Mouse (Mus musculus): ENCODE measurements around the gene Slc22a22. TPM values are rescaled to one million over a fixed set of nuclear protein-coding genes. Genes with fewer than 3 reads are reported as not detected.

Slc22a22 gene
- polyA plus RNA-seq, 1 experiment: not detected

DNA sequence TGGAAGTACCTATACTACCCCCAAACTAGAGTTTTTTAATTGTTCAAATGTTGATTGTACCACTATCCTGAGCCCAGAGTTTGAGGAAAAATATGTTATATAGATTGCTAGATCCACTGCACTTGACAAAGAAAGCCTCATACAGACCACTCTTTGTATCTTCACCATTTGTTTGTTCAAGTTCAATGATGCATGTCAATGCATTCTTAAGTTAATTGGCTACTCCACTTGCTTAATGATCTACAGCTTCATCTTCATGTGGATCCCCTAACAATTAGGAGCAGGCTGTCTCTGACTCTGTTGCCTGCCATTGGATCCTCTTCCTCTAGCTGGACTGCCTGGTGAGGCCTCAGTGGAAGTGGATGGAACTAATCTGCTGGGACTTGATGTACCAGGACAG lies 24.1 kb upstream of the Slc22a22 start:
- H3K4me3 ChIP-seq (replicated peaks; ENCODE audit: control insufficient read depth, low read depth, low read length): no peak overlapping the region
- no peaks in the 10 kb centered on the region for H3K4me1 ChIP-seq (ENCODE audit: control insufficient read depth, insufficient read depth, low read length)
- no peak overlapping the region for H3K27ac ChIP-seq (ENCODE audit: control insufficient read depth, insufficient read depth, low read depth, low read length, poor library complexity)
- TF ChIP-seq POLR2A (IDR thresholded peaks at IDR 0.05; ENCODE audit: borderline replicate concordance, control insufficient read depth, low read depth, low read length) (no peak), CTCF (IDR thresholded peaks at IDR 0.05; ENCODE audit: control insufficient read depth, insufficient read depth, low read length) (no peak)

DNA sequence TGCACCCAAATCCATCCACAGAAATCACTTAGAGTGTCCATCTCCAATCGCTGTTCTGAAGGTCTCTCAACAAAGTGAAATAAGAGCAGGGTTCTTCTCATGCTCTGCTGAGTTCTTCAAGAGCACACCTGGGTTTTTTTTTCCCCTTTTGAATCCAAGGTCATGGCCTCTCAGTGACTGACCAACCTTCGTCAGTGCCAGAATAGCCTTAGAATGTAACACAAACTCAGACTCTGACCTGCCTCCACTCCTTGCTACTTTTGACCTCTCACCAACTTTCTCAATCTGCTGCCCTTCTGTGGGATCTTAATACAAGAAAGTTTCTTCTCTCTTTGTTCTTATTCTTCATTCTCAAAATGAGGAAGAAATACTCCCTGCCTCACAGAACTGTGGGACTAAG lies 18.7 kb upstream of the Slc22a22 start:
- Histone ChIP-seq H3K4me3 (replicated peaks; ENCODE audit: control insufficient read depth, low read depth, low read length) (no peak overlapping the region), H3K4me1 (ENCODE audit: control insufficient read depth, insufficient read depth, low read length) (no peaks in the 10 kb centered on the region), H3K27ac (ENCODE audit: control insufficient read depth, insufficient read depth, low read depth, low read length, poor library complexity) (no peak overlapping the region)
- WGBS: 81% methylated on average over 2 of the region's 2 CpGs
- no peak for TF ChIP-seq POLR2A (IDR thresholded peaks at IDR 0.05; ENCODE audit: borderline replicate concordance, control insufficient read depth, low read depth, low read length)
- no peak for TF ChIP-seq CTCF (IDR thresholded peaks at IDR 0.05; ENCODE audit: control insufficient read depth, insufficient read depth, low read length)

DNA sequence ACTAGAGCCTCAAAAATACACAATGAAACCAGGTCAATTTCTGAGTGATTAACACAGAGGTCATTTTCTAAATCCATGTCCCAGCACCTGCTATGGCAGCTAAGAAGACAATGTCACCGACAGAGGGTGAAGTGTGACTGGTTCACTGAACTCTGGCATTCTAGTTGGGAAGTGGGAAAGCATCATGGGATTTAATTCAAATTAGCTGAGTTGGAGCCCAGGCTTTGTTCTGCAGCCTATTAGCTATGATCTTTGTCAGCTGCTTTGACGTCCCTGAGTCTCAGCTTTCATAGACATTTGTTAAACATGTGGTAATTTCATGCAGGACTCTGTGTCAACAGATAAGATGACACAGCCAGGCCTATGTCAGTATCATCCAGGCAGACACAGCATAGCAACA lies 5.1 kb upstream of the Slc22a22 start:
- TF ChIP-seq CTCF (IDR thresholded peaks at IDR 0.05; ENCODE audit: control insufficient read depth, insufficient read depth, low read length) (no peak), POLR2A (IDR thresholded peaks at IDR 0.05; ENCODE audit: borderline replicate concordance, control insufficient read depth, low read depth, low read length) (no peak)
- H3K4me3 ChIP-seq (replicated peaks; ENCODE audit: control insufficient read depth, low read depth, low read length): no peak overlapping the region
- WGBS: 69% methylated on average over 2 of the region's 2 CpGs
- H3K4me1 ChIP-seq (ENCODE audit: control insufficient read depth, insufficient read depth, low read length): no peaks in the 10 kb centered on the region
- no peak overlapping the region for H3K27ac ChIP-seq (ENCODE audit: control insufficient read depth, insufficient read depth, low read depth, low read length, poor library complexity)

DNA sequence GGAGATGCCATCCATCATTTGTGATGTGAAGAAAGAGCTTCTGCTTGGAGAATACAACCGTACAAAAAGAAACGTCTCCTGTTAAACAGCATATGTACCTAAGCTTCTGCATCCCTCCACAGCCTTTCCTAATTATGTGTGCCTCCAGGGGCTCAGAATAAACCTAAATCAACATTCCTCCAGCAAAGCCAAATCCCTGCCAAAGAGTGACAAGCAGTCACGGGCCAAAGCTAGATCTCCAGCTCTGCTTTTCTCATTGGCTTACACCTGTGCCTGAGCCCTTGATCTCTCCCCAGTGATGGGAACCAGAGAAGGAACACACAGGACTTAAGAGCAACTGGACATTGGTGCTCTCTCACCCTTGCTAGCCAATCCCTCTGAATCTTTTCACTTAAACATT lies 5.8 kb downstream of the Slc22a22 start:
- WGBS: 72% methylated on average over 3 of the region's 3 CpGs
- Histone ChIP-seq H3K4me1 (ENCODE audit: control insufficient read depth, insufficient read depth, low read length) (no peaks in the 10 kb centered on the region), H3K4me3 (replicated peaks; ENCODE audit: control insufficient read depth, low read depth, low read length) (no peak overlapping the region), H3K27ac (ENCODE audit: control insufficient read depth, insufficient read depth, low read depth, low read length, poor library complexity) (no peak overlapping the region)
- TF ChIP-seq CTCF (IDR thresholded peaks at IDR 0.05; ENCODE audit: control insufficient read depth, insufficient read depth, low read length): no peak
- no peak for TF ChIP-seq POLR2A (IDR thresholded peaks at IDR 0.05; ENCODE audit: borderline replicate concordance, control insufficient read depth, low read depth, low read length)

DNA sequence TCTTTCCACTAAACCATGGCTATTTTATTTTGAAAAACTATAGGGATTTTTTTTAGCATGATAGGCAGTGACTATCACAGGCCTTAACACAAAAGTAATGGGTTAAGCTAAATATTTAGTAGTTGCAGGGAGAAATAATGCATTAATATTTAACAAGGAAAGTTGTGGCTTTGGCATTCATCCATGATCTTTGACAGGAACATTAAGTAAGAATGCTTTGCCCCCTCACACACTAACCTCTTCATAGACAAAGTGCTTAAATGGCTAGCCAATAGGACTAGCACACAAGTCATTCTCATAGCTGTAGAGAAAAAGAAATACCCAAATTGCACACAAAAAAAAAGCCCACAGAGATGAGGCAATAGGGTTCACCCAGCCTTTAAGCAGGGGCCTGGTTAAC lies 11.4 kb downstream of the Slc22a22 start:
- no peak overlapping the region for H3K4me3 ChIP-seq (replicated peaks; ENCODE audit: control insufficient read depth, low read depth, low read length)
- H3K27ac ChIP-seq (ENCODE audit: control insufficient read depth, insufficient read depth, low read depth, low read length, poor library complexity): no peak overlapping the region
- no peak for TF ChIP-seq CTCF (IDR thresholded peaks at IDR 0.05; ENCODE audit: control insufficient read depth, insufficient read depth, low read length)
- no peak for TF ChIP-seq POLR2A (IDR thresholded peaks at IDR 0.05; ENCODE audit: borderline replicate concordance, control insufficient read depth, low read depth, low read length)
- H3K4me1 ChIP-seq (ENCODE audit: control insufficient read depth, insufficient read depth, low read length): no peaks in the 10 kb centered on the region

DNA sequence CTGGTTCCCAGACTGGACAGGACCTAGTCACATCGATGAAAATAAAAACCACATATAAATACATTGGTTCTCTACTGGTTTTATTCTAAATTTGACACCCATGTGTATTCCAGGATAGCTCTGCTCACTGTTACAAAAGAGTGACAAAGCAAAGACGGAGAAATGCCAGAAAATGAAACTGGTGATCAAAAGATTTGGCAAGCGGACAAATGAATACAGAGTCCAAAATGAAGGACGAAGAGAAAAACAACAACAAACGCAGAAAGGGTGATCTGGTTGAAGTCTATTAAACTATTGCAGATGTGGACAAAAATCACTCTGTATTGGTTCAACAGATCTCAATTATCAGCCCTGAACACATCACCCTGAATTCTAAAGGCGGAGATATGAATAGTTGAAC lies 12.4 kb downstream of the Slc22a22 start:
- Histone ChIP-seq H3K4me3 (replicated peaks; ENCODE audit: control insufficient read depth, low read depth, low read length) (no peak overlapping the region), H3K27ac (ENCODE audit: control insufficient read depth, insufficient read depth, low read depth, low read length, poor library complexity) (no peak overlapping the region), H3K4me1 (ENCODE audit: control insufficient read depth, insufficient read depth, low read length) (no peaks in the 10 kb centered on the region)
- TF ChIP-seq POLR2A (IDR thresholded peaks at IDR 0.05; ENCODE audit: borderline replicate concordance, control insufficient read depth, low read depth, low read length) (no peak), CTCF (IDR thresholded peaks at IDR 0.05; ENCODE audit: control insufficient read depth, insufficient read depth, low read length) (no peak)
- WGBS: 77% methylated on average over 6 of the region's 6 CpGs

DNA sequence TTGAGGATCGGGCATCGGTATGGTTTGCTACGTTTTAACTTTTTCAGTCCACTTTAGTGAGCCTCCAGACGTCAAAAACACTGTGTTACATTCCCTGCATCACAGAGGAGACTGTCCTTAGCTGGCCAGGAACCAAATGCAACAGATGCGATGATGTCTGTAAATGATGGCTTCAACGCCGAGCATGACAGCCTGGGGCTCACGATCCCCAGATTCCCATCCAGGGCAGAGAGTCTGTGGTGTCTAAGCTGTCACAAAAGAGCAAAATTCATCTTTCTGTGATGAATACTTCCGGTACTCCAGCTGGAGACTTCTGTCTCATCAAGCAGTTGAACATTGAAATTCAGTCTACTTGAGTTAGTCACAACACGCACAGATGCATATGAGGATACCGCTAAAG lies 13.4 kb downstream of the Slc22a22 start:
- TF ChIP-seq CTCF (IDR thresholded peaks at IDR 0.05; ENCODE audit: control insufficient read depth, insufficient read depth, low read length) (no peak), POLR2A (IDR thresholded peaks at IDR 0.05; ENCODE audit: borderline replicate concordance, control insufficient read depth, low read depth, low read length) (no peak)
- 80% methylated on average over 11 of the region's 11 CpGs for WGBS
- no peak overlapping the region for H3K4me3 ChIP-seq (replicated peaks; ENCODE audit: control insufficient read depth, low read depth, low read length)
- no peaks in the 10 kb centered on the region for H3K4me1 ChIP-seq (ENCODE audit: control insufficient read depth, insufficient read depth, low read length)
- no peak overlapping the region for H3K27ac ChIP-seq (ENCODE audit: control insufficient read depth, insufficient read depth, low read depth, low read length, poor library complexity)

DNA sequence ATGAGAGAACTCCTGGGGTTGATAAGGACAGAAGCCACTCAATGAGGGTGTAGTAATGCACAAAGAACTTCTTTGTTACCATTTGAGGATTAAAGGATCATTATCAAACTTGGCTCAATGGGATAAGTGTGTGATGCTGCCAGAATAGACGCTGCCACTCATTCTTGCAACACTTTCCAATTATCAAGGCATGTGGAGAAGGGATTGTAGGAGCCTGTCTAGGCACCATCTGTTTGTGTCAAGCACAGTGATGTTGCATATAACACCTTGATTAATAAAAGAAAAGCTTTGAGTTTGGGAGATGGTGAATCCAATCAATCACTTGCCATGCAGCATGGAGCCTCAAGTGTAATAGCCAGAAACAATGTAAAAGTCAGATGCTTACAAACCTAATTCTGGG lies 16.1 kb downstream of the Slc22a22 start:
- TF ChIP-seq CTCF (IDR thresholded peaks at IDR 0.05; ENCODE audit: control insufficient read depth, insufficient read depth, low read length): no peak
- no peak for TF ChIP-seq POLR2A (IDR thresholded peaks at IDR 0.05; ENCODE audit: borderline replicate concordance, control insufficient read depth, low read depth, low read length)

DNA sequence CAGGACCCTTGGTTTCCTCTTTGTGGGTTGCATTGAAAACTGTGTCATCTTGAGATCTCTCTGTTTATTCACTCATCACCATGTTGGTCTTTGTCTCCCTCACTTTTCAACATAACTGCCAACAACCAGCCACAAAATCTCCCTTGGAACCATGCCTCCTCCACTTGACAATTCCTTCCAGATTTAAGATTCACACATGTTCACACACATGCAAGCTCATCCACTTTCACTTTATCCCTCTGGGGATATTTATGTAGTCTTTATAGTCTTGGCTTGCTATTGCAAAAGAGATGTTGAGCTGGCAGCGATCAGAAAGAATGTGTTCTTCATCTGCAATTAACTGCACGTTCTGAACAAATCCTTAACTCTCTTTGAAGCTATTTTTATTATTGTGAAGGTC lies 20.1 kb downstream of the Slc22a22 start:
- no peak overlapping the region for H3K27ac ChIP-seq (ENCODE audit: control insufficient read depth, insufficient read depth, low read depth, low read length, poor library complexity)
- no peak overlapping the region for H3K4me3 ChIP-seq (replicated peaks; ENCODE audit: control insufficient read depth, low read depth, low read length)
- H3K4me1 ChIP-seq (ENCODE audit: control insufficient read depth, insufficient read depth, low read length): no peaks in the 10 kb centered on the region
- no peak for TF ChIP-seq CTCF (IDR thresholded peaks at IDR 0.05; ENCODE audit: control insufficient read depth, insufficient read depth, low read length)
- TF ChIP-seq POLR2A (IDR thresholded peaks at IDR 0.05; ENCODE audit: borderline replicate concordance, control insufficient read depth, low read depth, low read length): no peak
- WGBS: 59% methylated on average over 2 of the region's 2 CpGs

More for the DNA sequence above, 16.1 kb downstream of the Slc22a22 start:
- no peak overlapping the region for H3K4me3 ChIP-seq (replicated peaks; ENCODE audit: control insufficient read depth, low read depth, low read length)
- H3K4me1 ChIP-seq (ENCODE audit: control insufficient read depth, insufficient read depth, low read length): no peaks in the 10 kb centered on the region
- WGBS: 71% methylated on average over 1 of the region's 1 CpGs
- H3K27ac ChIP-seq (ENCODE audit: control insufficient read depth, insufficient read depth, low read depth, low read length, poor library complexity): no peak overlapping the region

All from bone marrow, adult 2 months (tissue).